Mouse (Mus musculus) intestine, postnatal 0 days (tissue): ENCODE measurements around the gene Hibch. TPM values are rescaled to one million over a fixed set of nuclear protein-coding genes. Genes with fewer than 3 reads are reported as not detected.
"Not testable (repeated sequence)": the region's sequence is repeated elsewhere in the genome, so short reads cannot be mapped to it uniquely, and the experiment has no call there.

Experiments used
- ATAC-seq: fragments of 200-750 bp; cut with Nextera tagmentation; 2 replicates; pipeline ENCODE4 v1.8.0; 2017; ENCODE audit warnings: mild to moderate bottlenecking, moderate TSS enrichment, moderate library complexity
- H3K27ac ChIP-seq: fragments of 300-500 bp; sonication (generic); 2 replicates; pipeline ENCODE4 v1.5.1; 2014; ENCODE audit warnings: mild to moderate bottlenecking, low read depth, low read length, moderate library complexity
- H3K27me3 ChIP-seq: fragments of 300-500 bp; sonication (generic); replicated peaks from 2 replicates; pipeline ENCODE4 v1.6.1; 2014; ENCODE audit warnings: low read length, mixed read lengths; ENCODE audit not compliant: control insufficient read depth, insufficient read depth
- H3K36me3 ChIP-seq: fragments of 300-500 bp; sonication (generic); 2 replicates; pipeline ENCODE4 v1.6.1; 2014; ENCODE audit warnings: mild to moderate bottlenecking, moderate library complexity; ENCODE audit not compliant: control insufficient read depth, insufficient read depth
- H3K4me1 ChIP-seq: fragments of 300-500 bp; sonication (generic); replicated peaks from 2 replicates; pipeline ENCODE4 v1.6.1; 2014; ENCODE audit warnings: antibody characterized with exemption, low read length, mixed read lengths; ENCODE audit not compliant: control insufficient read depth, insufficient read depth
- H3K4me2 ChIP-seq: fragments of 300-500 bp; sonication (generic); replicated peaks from 2 replicates; pipeline ENCODE4 v1.6.1; 2014; ENCODE audit warnings: low read depth, mild to moderate bottlenecking, moderate library complexity
- H3K4me3 ChIP-seq: fragments of 300-500 bp; sonication (generic); 2 replicates; pipeline ENCODE4 v1.5.1; 2014; ENCODE audit warnings: low read depth, low read length
- H3K9ac ChIP-seq: fragments of 300-500 bp; sonication (generic); 2 replicates; pipeline ENCODE4 v1.6.1; 2014; ENCODE audit warnings: mild to moderate bottlenecking, low read depth, low read length
- H3K9me3 ChIP-seq: fragments of 300-500 bp; sonication (generic); 2 replicates; pipeline ENCODE4 v1.6.1; 2016; ENCODE audit warnings: mixed run types; ENCODE audit not compliant: control insufficient read depth
- CTCF ChIP-seq: sonication (generic); IDR thresholded peaks from 2 replicates; pipeline ENCODE4 v1.5.1; 2016; ENCODE audit warnings: low read depth, mild to moderate bottlenecking, control low read depth, antibody characterized with exemption, moderate library complexity
- WGBS: fragments of 180-500 bp; shearing (Covaris S2); extraction: QIAGEN DNeasy Blood & Tissue Kit; methylation state at CpG from one replicate; pipeline ENCODE4 v1.1.7; 2014; 5-methylcytosine and 5-hydroxymethylcytosine counted together
- polyA plus RNA-seq: library from polyadenylated mRNA; unstranded; fragments of >200 nt; fragmentation: Nextera tagmentation; extraction: Ambion mirVana; gene quantifications from 2 replicates; pipeline ENCODE4 v1.2.1, GENCODE M21; 2015

The Hibch gene
- polyA plus RNA-seq, 1 experiment from 2014 or later, result 13.6 TPM

GRCm38 (mm10) chr1:52864220-52864619 is 19.5 kb downstream of the Hibch start:
- no peak for TF ChIP-seq CTCF
- H3K9ac ChIP-seq, result no peak overlapping the region
- no peak for ATAC-seq
- H3K4me1 ChIP-seq, result no peaks in the 10 kb centered on the region
- peaks cover 12% of the 10 kb centered on the region for H3K36me3 ChIP-seq
- H3K4me2 ChIP-seq, result no peak overlapping the region
- no peak overlapping the region for H3K27ac ChIP-seq
- H3K4me3 ChIP-seq, result no peak overlapping the region
- WGBS, result 97% methylated on average over 1 of the region's 1 CpGs
- H3K27me3 ChIP-seq, result no peaks in the 10 kb centered on the region
- H3K9me3 ChIP-seq, result no peaks in the 10 kb centered on the region

- TF ChIP-seq CTCF, result no peak
- WGBS, result 84% methylated on average over 3 of the region's 3 CpGs
Observed at GRCm38 (mm10) chr1:52866007-52866406, 21.3 kb downstream of the Hibch start.

GRCm38 (mm10) chr1:52867876-52868275 is 23.1 kb downstream of the Hibch start:
- H3K4me2 ChIP-seq, result no peak overlapping the region
- no peak overlapping the region for H3K4me3 ChIP-seq
- no peaks in the 10 kb centered on the region for H3K4me1 ChIP-seq
- ATAC-seq, result no peak
- no peak overlapping the region for H3K9ac ChIP-seq
- H3K27me3 ChIP-seq, result no peaks in the 10 kb centered on the region
- H3K27ac ChIP-seq, result no peak overlapping the region
- 76% methylated on average over 1 of the region's 1 CpGs for WGBS
- H3K9me3 ChIP-seq, result no peaks in the 10 kb centered on the region
- no peaks in the 10 kb centered on the region for H3K36me3 ChIP-seq
- TF ChIP-seq CTCF, result no peak

More at GRCm38 (mm10) chr1:52866007-52866406, 21.3 kb downstream of the Hibch start:
- H3K4me2 ChIP-seq, result no peak overlapping the region
- no peaks in the 10 kb centered on the region for H3K27me3 ChIP-seq
- H3K9me3 ChIP-seq, result no peaks in the 10 kb centered on the region
- peaks cover 1% of the 10 kb centered on the region; the same call in 1 of the 2 replicates for H3K36me3 ChIP-seq
- no peak overlapping the region for H3K9ac ChIP-seq
- H3K4me3 ChIP-seq, result no peak overlapping the region
- no peak for ATAC-seq
- no peak overlapping the region for H3K27ac ChIP-seq
- H3K4me1 ChIP-seq, result no peaks in the 10 kb centered on the region

GRCm38 (mm10) chr1:52884208-52884607 is 39.5 kb downstream of the Hibch start:
- Histone ChIP-seq H3K27me3 (no peaks in the 10 kb centered on the region), H3K36me3 (no peaks in the 10 kb centered on the region), H3K4me3 (no peak overlapping the region), H3K4me2 (no peak overlapping the region), H3K9me3 (no peaks in the 10 kb centered on the region), H3K27ac (no peak overlapping the region), H3K9ac (no peak overlapping the region), H3K4me1 (no peaks in the 10 kb centered on the region)
- TF ChIP-seq CTCF, result no peak
- no peak for ATAC-seq
- 86% methylated on average over 2 of the region's 2 CpGs for WGBS

GRCm38 (mm10) chr1:52909783-52910182 is 65.1 kb downstream of the Hibch start:
- Histone ChIP-seq H3K9me3 (no peaks in the 10 kb centered on the region), H3K4me2 (no peak overlapping the region), H3K4me1 (no peaks in the 10 kb centered on the region), H3K9ac (no peak overlapping the region), H3K27me3 (no peaks in the 10 kb centered on the region), H3K36me3 (no peaks in the 10 kb centered on the region), H3K27ac (no peak overlapping the region), H3K4me3 (no peak overlapping the region)
- no peak for TF ChIP-seq CTCF
- 87% methylated on average over 3 of the region's 3 CpGs for WGBS
- no peak for ATAC-seq

GRCm38 (mm10) chr1:52916655-52917054 is 71.9 kb downstream of the Hibch start:
- Histone ChIP-seq H3K4me3 (no peak overlapping the region), H3K9ac (no peak overlapping the region), H3K27ac (no peak overlapping the region), H3K9me3 (no peaks in the 10 kb centered on the region), H3K27me3 (no peaks in the 10 kb centered on the region), H3K4me2 (no peak overlapping the region), H3K36me3 (no peaks in the 10 kb centered on the region; the same call in 1 of the 2 replicates), H3K4me1 (no peaks in the 10 kb centered on the region)
- peak; percentile 92 for ATAC-seq
- no peak for TF ChIP-seq CTCF
- 64% methylated on average over 2 of the region's 2 CpGs for WGBS

GRCm38 (mm10) chr1:52918897-52919296 is 74.2 kb downstream of the Hibch start:
- H3K27ac ChIP-seq, ATAC-seq, H3K36me3 ChIP-seq, H3K4me1 ChIP-seq, H3K9ac ChIP-seq, H3K9me3 ChIP-seq, H3K4me3 ChIP-seq, H3K27me3 ChIP-seq, H3K4me2 ChIP-seq: not testable (repeated sequence)

- H3K4me2 ChIP-seq, result not testable (repeated sequence)
Observed at GRCm38 (mm10) chr1:52924482-52924881, 79.8 kb downstream of the Hibch start.

More at GRCm38 (mm10) chr1:52924482-52924881, 79.8 kb downstream of the Hibch start:
- not testable (repeated sequence) for H3K36me3 ChIP-seq, ATAC-seq, H3K9me3 ChIP-seq, H3K4me3 ChIP-seq, H3K27ac ChIP-seq, H3K9ac ChIP-seq, H3K4me1 ChIP-seq, H3K27me3 ChIP-seq
- no CpG with 5 or more reads among the region's 1 CpGs for WGBS
